Mouse (Mus musculus): ENCODE results near the gene Psmb6. TPM values are rescaled to one million over a fixed set of nuclear protein-coding genes. Genes with fewer than 3 reads are reported as not detected.

Gene Psmb6
- polyA plus RNA-seq, 1 experiment from 2014 or later: 820 TPM

GRCm38 (mm10) chr11:70572348-70572902 is 47.3 kb downstream of the Psmb6 start:
- H3K4me1 ChIP-seq (ENCODE audit: control insufficient read depth, insufficient read depth, low read depth, low read length): peaks cover 3% of the 10 kb centered on the region; the same call in 1 of the 2 replicates
- H3K27me3 ChIP-seq (replicated peaks; ENCODE audit: control insufficient read depth, insufficient read depth, low read length): no peaks in the 10 kb centered on the region
- no peak overlapping the region for H3K9ac ChIP-seq (ENCODE audit: low read depth, low read length)
- no peak overlapping the region for H3K4me3 ChIP-seq (ENCODE audit: low read length)
- no peaks in the 10 kb centered on the region for H3K36me3 ChIP-seq (ENCODE audit: control insufficient read depth, insufficient read depth, low read length)
- ATAC-seq: no peak
- 64% methylated on average over 5 of the region's 5 CpGs for WGBS
- H3K27ac ChIP-seq (ENCODE audit: low read depth, low read length): no peak overlapping the region
- no peaks in the 10 kb centered on the region for H3K9me3 ChIP-seq (ENCODE audit: control insufficient read depth, low read length)
- H3K4me2 ChIP-seq (ENCODE audit: low read length): no peak overlapping the region

GRCm38 (mm10) chr11:70573872-70574271 is 48.7 kb downstream of the Psmb6 start:
- no peak overlapping the region for H3K4me3 ChIP-seq (ENCODE audit: low read length)
- no peak overlapping the region for H3K27ac ChIP-seq (ENCODE audit: low read depth, low read length)
- H3K36me3 ChIP-seq (ENCODE audit: control insufficient read depth, insufficient read depth, low read length): no peaks in the 10 kb centered on the region
- H3K4me1 ChIP-seq (ENCODE audit: control insufficient read depth, insufficient read depth, low read depth, low read length): peaks cover 3% of the 10 kb centered on the region
- H3K4me2 ChIP-seq (ENCODE audit: low read length): no peak overlapping the region
- no peaks in the 10 kb centered on the region for H3K27me3 ChIP-seq (replicated peaks; ENCODE audit: control insufficient read depth, insufficient read depth, low read length)
- ATAC-seq: no peak
- 57% methylated on average over 6 of the region's 6 CpGs for WGBS
- H3K9ac ChIP-seq (ENCODE audit: low read depth, low read length): no peak overlapping the region
- no peaks in the 10 kb centered on the region for H3K9me3 ChIP-seq (ENCODE audit: control insufficient read depth, low read length)

- no peaks in the 10 kb centered on the region for H3K27me3 ChIP-seq (replicated peaks; ENCODE audit: control insufficient read depth, insufficient read depth, low read length)
- H3K36me3 ChIP-seq (ENCODE audit: control insufficient read depth, insufficient read depth, low read length): no peaks in the 10 kb centered on the region
- H3K4me2 ChIP-seq (ENCODE audit: low read length): no peak overlapping the region
- no peak for ATAC-seq
- no peak overlapping the region for H3K4me3 ChIP-seq (ENCODE audit: low read length)
- WGBS: 84% methylated on average over 3 of the region's 3 CpGs
- no peak overlapping the region for H3K9ac ChIP-seq (ENCODE audit: low read depth, low read length)
- no peaks in the 10 kb centered on the region for H3K9me3 ChIP-seq (ENCODE audit: control insufficient read depth, low read length)
- H3K4me1 ChIP-seq (ENCODE audit: control insufficient read depth, insufficient read depth, low read depth, low read length): peaks cover 3% of the 10 kb centered on the region
- H3K27ac ChIP-seq (ENCODE audit: low read depth, low read length): no peak overlapping the region
Measured at GRCm38 (mm10) chr11:70577201-70577600, 52.0 kb downstream of the Psmb6 start.

Other genes with a start within 250 kb of the Psmb6 start
- gene Alox12e, start 202.7 kb upstream of the Psmb6 start, polyA plus RNA-seq (2015; fragmentation: Nextera tagmentation; extraction: Ambion mirVana): 0.09 and 0.14 TPM in 2 replicates
- 0.06 TPM in 1 of 2 replicates, not detected in the other for gene Alox15, start 173.3 kb upstream of the Psmb6 start, polyA plus RNA-seq (2015; fragmentation: Nextera tagmentation; extraction: Ambion mirVana)
- gene Pelp1, start 115.3 kb upstream of the Psmb6 start, polyA plus RNA-seq (2015; fragmentation: Nextera tagmentation; extraction: Ambion mirVana): 31.7 and 37.0 TPM in 2 replicates
- gene Arrb2, start 92.7 kb upstream of the Psmb6 start, polyA plus RNA-seq (2015; fragmentation: Nextera tagmentation; extraction: Ambion mirVana): 54.9 and 55.6 TPM in 2 replicates
- 42.9 and 46.3 TPM in 2 replicates for gene Med11, start 73.4 kb upstream of the Psmb6 start, polyA plus RNA-seq (2015; fragmentation: Nextera tagmentation; extraction: Ambion mirVana)
- gene Zmynd15, start 65.9 kb upstream of the Psmb6 start, polyA plus RNA-seq (2015; fragmentation: Nextera tagmentation; extraction: Ambion mirVana): 0.86 and 1.3 TPM in 2 replicates
- 6.0 and 7.3 TPM in 2 replicates for gene Cxcl16, start 65.4 kb upstream of the Psmb6 start, polyA plus RNA-seq (2015; fragmentation: Nextera tagmentation; extraction: Ambion mirVana)
- gene Tm4sf5, start 20.1 kb upstream of the Psmb6 start, polyA plus RNA-seq (2015; fragmentation: Nextera tagmentation; extraction: Ambion mirVana): 3.8 and 5.5 TPM in 2 replicates
- gene Vmo1, start 10.8 kb upstream of the Psmb6 start, polyA plus RNA-seq (2015; fragmentation: Nextera tagmentation; extraction: Ambion mirVana): 0.34 TPM in 1 of 2 replicates, not detected in the other
- 0.39 and 0.40 TPM in 2 replicates for gene Gltpd2, start 6.2 kb upstream of the Psmb6 start, polyA plus RNA-seq (2015; fragmentation: Nextera tagmentation; extraction: Ambion mirVana)
- gene Gm40193, start 7.6 kb downstream of the Psmb6 start, polyA plus RNA-seq (2015; fragmentation: Nextera tagmentation; extraction: Ambion mirVana): not detected in 2 replicates
- 20.6 and 21.4 TPM in 2 replicates for gene Pld2, start 14.7 kb downstream of the Psmb6 start, polyA plus RNA-seq (2015; fragmentation: Nextera tagmentation; extraction: Ambion mirVana)
- 14.4 and 19.1 TPM in 2 replicates for gene Mink1, start 37.5 kb downstream of the Psmb6 start, polyA plus RNA-seq (2015; fragmentation: Nextera tagmentation; extraction: Ambion mirVana)
- gene 4930544D05Rik, start 90.5 kb downstream of the Psmb6 start, polyA plus RNA-seq (2015; fragmentation: Nextera tagmentation; extraction: Ambion mirVana): not detected in 2 replicates
- not detected in 2 replicates for gene Chrne, start 93.8 kb downstream of the Psmb6 start, polyA plus RNA-seq (2015; fragmentation: Nextera tagmentation; extraction: Ambion mirVana)
- gene Gp1ba, start 113.8 kb downstream of the Psmb6 start, polyA plus RNA-seq (2015; fragmentation: Nextera tagmentation; extraction: Ambion mirVana): 0.19 and 0.29 TPM in 2 replicates
- gene Rnf167, start 121.9 kb downstream of the Psmb6 start, polyA plus RNA-seq (2015; fragmentation: Nextera tagmentation; extraction: Ambion mirVana): 105 and 110 TPM in 2 replicates
- 185 and 191 TPM in 2 replicates for gene Slc25a11, start 122.1 kb downstream of the Psmb6 start, polyA plus RNA-seq (2015; fragmentation: Nextera tagmentation; extraction: Ambion mirVana)
- gene Pfn1, start 129.3 kb downstream of the Psmb6 start, polyA plus RNA-seq (2015; fragmentation: Nextera tagmentation; extraction: Ambion mirVana): 638 and 764 TPM in 2 replicates
- 6.0 and 16.3 TPM in 2 replicates for gene Eno3, start 131.8 kb downstream of the Psmb6 start, polyA plus RNA-seq (2015; fragmentation: Nextera tagmentation; extraction: Ambion mirVana)
- gene Spag7, start 144.0 kb downstream of the Psmb6 start, polyA plus RNA-seq (2015; fragmentation: Nextera tagmentation; extraction: Ambion mirVana): 151 and 161 TPM in 2 replicates
- 26.3 and 31.5 TPM in 2 replicates for gene Camta2, start 162.7 kb downstream of the Psmb6 start, polyA plus RNA-seq (2015; fragmentation: Nextera tagmentation; extraction: Ambion mirVana)
- gene Inca1, start 174.8 kb downstream of the Psmb6 start, polyA plus RNA-seq (2015; fragmentation: Nextera tagmentation; extraction: Ambion mirVana): 1.2 and 1.4 TPM in 2 replicates
- gene Kif1c, start 175.2 kb downstream of the Psmb6 start, polyA plus RNA-seq (2015; fragmentation: Nextera tagmentation; extraction: Ambion mirVana): 1.3 and 1.6 TPM in 2 replicates
- gene Zfp3, start 238.8 kb downstream of the Psmb6 start, polyA plus RNA-seq (2015; fragmentation: Nextera tagmentation; extraction: Ambion mirVana): 16.4 and 17.1 TPM in 2 replicates